Comparison of ENCODE assay signal across 10 mouse cellular contexts in genomic region chr1:136958185-136958584, GRCm38 (mm10). TPM values are rescaled to one million over a fixed set of nuclear protein-coding genes. Genes with fewer than 3 reads are reported as not detected.
DNase-seq lines count a peak whose midpoint lies in the region; ATAC-seq and TF ChIP-seq lines count a peak whose summit lies in the region.
"Had no signal": no experiment of that assay in that cellular context is flagged by ENCODE, and none has a peak within 500 bp of the region (broad histone marks: within the 10 kb centered on the region; RNA-seq: fewer than 3 reads in every experiment).

No protein-coding gene starts in this region.

- intact Hi-C loops in heart, adult 2 months (cut with DNase I) = no loop called here

- no peak for DNase-seq in heart, embryonic 10.5 days (ENCODE audit: low spot score)
- no peak for DNase-seq in heart, adult 2 months
- DNase-seq in embryo, embryonic 11 days = peak; percentile 64
- DNase-seq in hindbrain, postnatal 0 days (ENCODE audit: low spot score) = no peak
- no peak for DNase-seq in cerebellum, adult 18-20 months
- DNase-seq in MN1 (ENCODE audit: low spot score) = no peak

- TF ChIP-seq EP300 in heart, adult 2 months (IDR thresholded peaks at IDR 0.05; ENCODE audit: insufficient read depth, low read depth, low read length) = no peak

- no peaks in the 10 kb centered on the region for H3K36me3 ChIP-seq in heart, embryonic 10.5 days
- no peaks in the 10 kb centered on the region for H3K36me3 ChIP-seq in heart, adult 2 months (ENCODE audit: control insufficient read depth, insufficient read depth, low read length)
- H3K36me3 ChIP-seq in hindbrain, postnatal 0 days (ENCODE audit: insufficient read depth, low read length) = no peaks in the 10 kb centered on the region
- H3K36me3 ChIP-seq in midbrain, embryonic 12.5 days = no peaks in the 10 kb centered on the region

- H3K4me2 ChIP-seq in hindbrain, postnatal 0 days (ENCODE audit: low read depth, low read length) = 0 out of 2 replicates have a peak overlapping the region, but pooled peaks have one; percentile 28
- peak overlapping the region; percentile 47 for H3K4me2 ChIP-seq in midbrain, embryonic 12.5 days (replicated peaks)

- H3K27ac ChIP-seq in heart, embryonic 10.5 days = peak overlapping the region; percentile 29; the same call in 1 of the 2 replicates
- H3K27ac ChIP-seq in heart, adult 2 months = no peak overlapping the region
- no peak overlapping the region for H3K27ac ChIP-seq in hindbrain, postnatal 0 days
- H3K27ac ChIP-seq in midbrain, embryonic 12.5 days (replicated peaks) = no peak overlapping the region

- TF ChIP-seq POLR2A in heart, adult 2 months (IDR thresholded peaks at IDR 0.05; ENCODE audit: insufficient read depth, low read depth, low read length) = no peak

- H3K79me2 ChIP-seq in heart, adult 2 months (replicated peaks; ENCODE audit: control insufficient read depth, insufficient read depth, low read length) = no peaks in the 10 kb centered on the region

- TF ChIP-seq CTCF in heart, adult 2 months (IDR thresholded peaks at IDR 0.05) = no peak
- TF ChIP-seq CTCF in hindbrain, postnatal 0 days (IDR thresholded peaks at IDR 0.05; ENCODE audit: low read depth) = no peak

- H3K9me3 ChIP-seq in heart, embryonic 10.5 days = no peaks in the 10 kb centered on the region
- no peaks in the 10 kb centered on the region for H3K9me3 ChIP-seq in hindbrain, postnatal 0 days (ENCODE audit: low read length)
- H3K9me3 ChIP-seq in midbrain, embryonic 12.5 days = no peaks in the 10 kb centered on the region

- no peak overlapping the region for H3K9ac ChIP-seq in heart, adult 2 months (ENCODE audit: low read depth, low read length)
- H3K9ac ChIP-seq in hindbrain, postnatal 0 days (replicated peaks; ENCODE audit: low read length) = no peak overlapping the region
- peak overlapping the region; percentile 4; the same call in 1 of the 2 replicates for H3K9ac ChIP-seq in midbrain, embryonic 12.5 days (replicated peaks)

- peaks cover 19% of the 10 kb centered on the region for H3K4me1 ChIP-seq in heart, embryonic 10.5 days
- H3K4me1 ChIP-seq in heart, adult 2 months (ENCODE audit: control insufficient read depth, insufficient read depth, low read length) = no peaks in the 10 kb centered on the region
- no peaks in the 10 kb centered on the region for H3K4me1 ChIP-seq in hindbrain, postnatal 0 days (ENCODE audit: insufficient read depth, low read length)
- H3K4me1 ChIP-seq in midbrain, embryonic 12.5 days = peaks cover 9% of the 10 kb centered on the region

- peak; percentile 38; the same call in 1 of the 2 replicates for ATAC-seq in hindbrain, postnatal 0 days
- ATAC-seq in midbrain, embryonic 12.5 days (ENCODE audit: low FRiP score, low read depth) = peak; percentile 60
- ATAC-seq in activated CD4-positive, CD25-positive, alpha-beta regulatory T cell, adult 4 months = no peak

- WGBS in heart, embryonic 10.5 days = 3% methylated on average over 13 of the region's 13 CpGs
- WGBS in heart, adult 2 months = 6% methylated on average over 13 of the region's 13 CpGs
- under 1% methylated on average over 12 of the region's 13 CpGs for WGBS in hindbrain, postnatal 0 days
- 0% methylated on average over 13 of the region's 13 CpGs for WGBS in midbrain, embryonic 12.5 days

- peak overlapping the region; percentile 45 for H3K4me3 ChIP-seq in heart, embryonic 10.5 days
- H3K4me3 ChIP-seq in heart, adult 2 months = no peak overlapping the region
- H3K4me3 ChIP-seq in hindbrain, postnatal 0 days (ENCODE audit: low read length) = no peak overlapping the region
- H3K4me3 ChIP-seq in midbrain, embryonic 12.5 days = peak overlapping the region; percentile 19

- H3K27me3 ChIP-seq in heart, embryonic 10.5 days (ENCODE audit: insufficient read depth, poor library complexity, severe bottlenecking) = peaks cover 57% of the 10 kb centered on the region
- H3K27me3 ChIP-seq in heart, adult 2 months (ENCODE audit: control insufficient read depth, insufficient read depth, low read length) = peaks cover 4% of the 10 kb centered on the region; the same call in 1 of the 2 replicates
- H3K27me3 ChIP-seq in hindbrain, postnatal 0 days (ENCODE audit: insufficient read depth, low read length) = peaks cover 28% of the 10 kb centered on the region
- H3K27me3 ChIP-seq in midbrain, embryonic 12.5 days = peaks cover 63% of the 10 kb centered on the region

RNA-seq across cellular contexts. Expression of gene Nr5a2, which starts 2.1 kb away (rescaled TPM):
- 0.12 and 1.6 TPM in 2 replicates for polyA plus RNA-seq in heart, embryonic 10.5 days (2016; fragmentation: Nextera tagmentation; extraction: Ambion mirVana)
- under 1 TPM; 0.18 to 0.60 TPM for total RNA-seq in heart, adult 2 months (2021)
- polyA plus RNA-seq in heart, adult 2 months (2012; rRNA removed) = 0.47 and 0.80 TPM in 2 replicates
- 0.68 and 0.84 TPM in 2 replicates for total RNA-seq in hindbrain, postnatal 0 days (2014; rRNA removed)
- 0.31 and 0.32 TPM in 2 replicates for polyA plus RNA-seq in hindbrain, postnatal 0 days (2015; fragmentation: Nextera tagmentation; extraction: Ambion mirVana)
- 1.3 and 2.0 TPM in 2 replicates for polyA plus RNA-seq in midbrain, embryonic 12.5 days (2016; fragmentation: Nextera tagmentation; extraction: Ambion mirVana)
- polyA plus RNA-seq in activated CD4-positive, CD25-positive, alpha-beta regulatory T cell, adult 4 months (2017; shearing (Covaris generic)) = under 1 TPM in 1 of 2 experiments, not detected in 1; 0.42 TPM
- total RNA-seq: layer of hippocampus, postnatal 25 days had no signal
- polyA plus RNA-seq: C2C12 had no signal

Comparison
In these comparisons a context has a peak if more than half of its experiments do, and no peak if none do; other contexts are left out.
1. H3K4me3 ChIP-seq: peak in heart, embryonic 10.5 days (single experiment) and midbrain, embryonic 12.5 days (single experiment); none in heart, adult 2 months (single experiment) and hindbrain, postnatal 0 days (single experiment).